Mouse (Mus musculus) c-Kit-positive CD71-positive TER-119-positive erythroid progenitor cells, embryonic 14.5 days (primary cell): ENCODE data around the gene Mettl26.

Source experiments
- DNase-seq: peaks from one replicate; pipeline ENCODE4 v3.0.0-alpha.2; 2013; ENCODE audit warnings: low spot score

Gene Mettl26

DNA sequence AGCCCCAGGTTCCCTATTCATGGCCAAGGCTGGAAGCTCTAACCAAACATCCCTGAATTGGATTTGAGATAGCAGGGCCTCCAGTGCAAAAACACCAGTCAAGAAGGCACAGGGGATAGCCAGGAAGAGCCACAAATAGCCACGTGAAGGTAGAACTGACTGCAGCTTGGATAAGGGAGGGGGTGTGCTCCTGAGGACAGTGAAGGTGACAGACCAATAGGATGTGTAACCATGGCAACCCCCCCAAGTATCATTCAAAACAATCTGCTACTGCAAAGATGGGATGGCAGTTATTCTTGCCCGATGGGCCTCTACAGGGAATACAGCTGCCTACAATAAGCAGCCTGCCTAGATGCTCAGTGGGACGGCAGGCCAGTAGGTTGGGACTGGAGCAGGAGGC, 37.3 kb upstream of the Mettl26 start:
- no peak for DNase-seq

DNA sequence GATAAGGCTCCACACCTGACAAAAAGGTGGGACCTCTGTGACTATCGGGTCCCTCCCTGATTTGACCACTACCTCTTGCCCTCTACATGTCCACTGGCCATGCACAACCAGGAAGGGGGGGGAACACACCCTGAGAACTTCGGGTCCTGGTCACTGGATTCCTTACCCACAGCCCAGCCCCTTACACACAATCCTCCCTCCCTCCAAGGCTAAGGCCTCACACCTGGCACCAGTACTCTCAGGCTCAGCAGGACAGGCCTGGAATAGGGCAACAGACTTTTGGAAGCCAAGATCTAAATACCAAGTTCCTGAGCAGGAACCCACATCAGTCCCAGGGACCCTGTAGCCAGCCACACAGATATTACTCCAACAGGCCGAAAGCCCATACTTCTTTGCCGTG, 36.0 kb upstream of the Mettl26 start:
- DNase-seq = no peak

DNA sequence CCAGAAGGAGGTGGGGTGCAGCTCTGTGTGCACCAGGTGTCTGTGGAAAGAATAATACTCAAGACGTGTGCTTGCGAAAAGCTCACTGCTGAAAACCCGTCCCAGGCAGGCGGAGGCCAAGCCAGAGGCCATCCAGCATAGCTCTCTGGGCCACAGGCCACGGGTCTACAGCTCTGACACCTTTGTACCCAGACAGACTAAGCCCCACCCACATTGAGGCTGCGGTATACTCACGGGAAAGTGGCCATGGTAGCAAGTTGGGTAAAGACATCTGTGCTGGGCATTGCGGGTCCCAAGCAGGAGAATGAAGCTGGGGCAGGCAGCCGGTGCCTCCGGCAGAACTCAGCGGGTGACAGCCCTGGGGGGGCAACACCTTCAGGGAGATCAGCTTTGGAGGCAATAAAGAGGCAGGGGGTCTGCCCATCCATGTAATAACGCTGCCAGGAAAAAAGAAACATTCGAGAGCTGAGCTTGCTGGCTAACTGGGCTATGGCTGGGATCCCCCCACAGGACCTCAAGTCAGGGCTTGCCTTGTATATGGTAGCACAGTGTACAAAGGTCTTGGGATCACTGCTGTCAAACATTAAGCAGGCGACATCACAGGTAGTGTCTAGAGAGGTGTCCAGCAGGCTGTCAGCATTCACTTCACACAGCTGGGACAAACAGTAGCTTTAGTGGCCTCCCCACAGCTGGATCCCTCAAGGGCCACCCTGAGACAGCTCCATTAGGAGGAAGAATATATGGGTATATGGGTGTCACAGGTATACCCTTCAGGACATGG, 35.2 kb upstream of the Mettl26 start:
- no peak for DNase-seq

GRCm38 (mm10) chr17:25840519-25840918, 34.4 kb upstream of the Mettl26 start:
- DNase-seq = no peak

DNA sequence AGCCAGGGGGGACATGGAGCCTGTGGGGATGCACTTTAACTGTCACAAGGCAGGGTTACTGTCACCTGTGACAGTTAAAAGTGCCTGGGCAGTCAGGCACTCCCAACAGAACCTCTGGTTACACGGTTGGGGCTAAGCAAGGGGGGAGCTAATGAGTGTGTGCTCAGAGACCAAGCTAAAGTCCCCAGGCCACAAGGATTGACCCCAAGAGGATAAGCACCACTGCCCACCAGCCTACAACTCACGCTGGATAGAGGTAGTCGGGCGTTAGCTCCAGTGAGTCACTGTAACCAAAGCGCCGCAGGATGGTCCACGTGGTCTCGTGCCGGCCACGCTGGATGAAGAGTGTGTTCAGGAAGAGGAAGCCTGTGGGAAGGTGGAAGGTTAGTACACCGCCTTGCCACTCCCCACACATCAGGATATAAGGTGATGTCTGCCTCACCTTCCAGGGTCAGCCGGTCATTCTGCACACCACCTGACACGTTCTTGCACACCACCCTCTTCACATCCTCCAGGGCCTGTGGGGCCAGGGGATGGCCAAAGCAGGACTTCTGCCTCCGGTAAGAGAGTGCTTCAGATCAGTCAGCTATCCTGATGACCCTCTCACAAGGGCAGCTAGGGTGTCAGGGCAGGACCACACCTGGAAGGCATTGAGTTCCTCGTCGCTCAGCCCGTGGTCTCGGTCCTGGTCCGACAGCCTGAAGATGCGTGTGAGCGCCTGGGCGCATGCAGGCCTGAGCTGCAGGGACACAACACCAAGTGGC, 33.6 kb upstream of the Mettl26 start, which contains the start of gene Gm20683:
Gene Gm20683 (minus strand): TSS at position 647 of the 764 bp plus-strand sequence.
- DNase-seq = no peak

DNA sequence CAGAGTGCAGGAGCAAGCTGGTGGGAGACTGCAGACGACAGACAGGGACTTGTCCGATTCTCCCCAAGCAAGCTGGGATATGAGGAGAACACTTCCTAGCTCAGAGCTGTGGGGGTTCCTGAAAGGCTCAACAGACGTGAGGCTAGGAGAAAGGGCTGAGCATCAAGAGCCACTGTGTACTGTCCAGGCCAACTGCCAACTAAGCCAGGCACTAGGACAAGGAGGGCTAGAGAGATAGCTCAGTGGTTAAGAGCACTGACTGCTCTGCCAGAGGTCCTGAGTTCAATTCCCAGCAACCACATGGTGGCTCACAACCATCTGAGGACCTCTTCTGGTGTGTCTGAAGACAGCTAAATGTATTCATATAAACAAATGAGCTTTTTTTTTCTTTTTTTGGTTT, 32.4 kb upstream of the Mettl26 start:
- DNase-seq = no peak

- no peak for DNase-seq
Observed at GRCm38 (mm10) chr17:25843122-25843521, 31.8 kb upstream of the Mettl26 start.

DNA sequence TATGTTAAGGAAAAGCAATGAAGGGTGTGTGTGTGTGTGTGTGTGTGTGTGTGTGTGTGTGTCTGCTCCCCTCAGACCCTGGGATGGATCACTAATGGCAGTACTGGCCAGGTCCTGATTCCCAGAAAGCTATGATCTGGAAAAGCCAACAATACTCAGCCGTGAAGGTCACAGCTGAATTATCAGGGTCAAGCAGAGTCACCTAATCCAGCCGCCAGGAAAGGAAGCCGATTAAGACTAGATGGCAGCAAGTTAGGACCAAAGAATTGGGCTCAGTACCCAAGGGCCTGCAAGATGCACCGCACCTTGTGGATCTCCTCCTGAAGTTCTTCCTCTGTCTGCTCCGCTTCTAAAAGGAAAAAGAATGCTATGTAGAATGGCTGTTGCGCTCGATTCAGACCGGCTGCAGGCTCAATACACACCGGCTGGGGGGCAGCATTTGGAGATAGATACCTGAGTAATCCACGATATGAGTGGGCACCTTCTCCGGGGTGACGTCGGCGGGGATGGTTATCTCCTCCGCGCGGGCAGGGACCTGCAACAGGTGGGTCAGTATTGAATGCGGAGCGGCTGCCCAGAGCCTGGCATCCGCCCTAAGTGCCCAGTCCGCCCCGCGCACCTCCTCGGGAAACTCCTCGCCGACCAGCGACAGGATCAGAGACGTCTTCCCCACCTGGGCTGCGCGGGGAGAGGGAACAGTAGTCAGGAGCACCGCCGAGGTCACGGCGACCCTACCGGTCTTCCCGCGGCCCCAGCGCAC, 31.1 kb upstream of the Mettl26 start:
- no peak for DNase-seq

GRCm38 (mm10) chr17:25844396-25844901, 30.4 kb upstream of the Mettl26 start, which contains the start of gene Rhot2:
Gene Rhot2, minus strand, starts transcription at chr17:25844851.
- DNase-seq = peak; percentile 90

DNA sequence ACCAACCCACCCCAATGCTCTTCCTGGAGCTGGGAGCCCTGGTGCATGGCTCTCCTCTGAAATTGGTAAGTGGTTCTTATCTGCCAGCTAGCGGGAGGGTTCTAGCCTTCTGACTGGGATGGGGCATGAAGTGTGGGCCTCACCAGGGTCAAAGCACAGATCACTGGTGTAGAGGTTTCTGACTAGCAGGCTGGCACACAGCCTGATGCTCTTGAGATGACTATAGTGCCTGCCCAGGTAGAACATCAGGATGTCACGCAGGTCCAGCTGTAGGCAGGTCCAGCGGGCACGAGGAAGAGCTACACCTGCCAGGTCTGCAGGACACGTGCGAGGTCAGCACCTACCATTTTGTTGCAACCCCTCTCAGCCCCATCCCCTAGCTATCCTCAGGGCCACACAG, 14.6 kb upstream of the Mettl26 start:
- no peak for DNase-seq

- DNase-seq = peak; percentile 85
Observed at GRCm38 (mm10) chr17:25860832-25861703, 13.8 kb upstream of the Mettl26 start, which contains the start of gene Wdr90. Gene Wdr90, minus strand, starts transcription at chr17:25861501.

- no peak for DNase-seq
Observed at GRCm38 (mm10) chr17:25861704-25862612, 12.9 kb upstream of the Mettl26 start.

DNA sequence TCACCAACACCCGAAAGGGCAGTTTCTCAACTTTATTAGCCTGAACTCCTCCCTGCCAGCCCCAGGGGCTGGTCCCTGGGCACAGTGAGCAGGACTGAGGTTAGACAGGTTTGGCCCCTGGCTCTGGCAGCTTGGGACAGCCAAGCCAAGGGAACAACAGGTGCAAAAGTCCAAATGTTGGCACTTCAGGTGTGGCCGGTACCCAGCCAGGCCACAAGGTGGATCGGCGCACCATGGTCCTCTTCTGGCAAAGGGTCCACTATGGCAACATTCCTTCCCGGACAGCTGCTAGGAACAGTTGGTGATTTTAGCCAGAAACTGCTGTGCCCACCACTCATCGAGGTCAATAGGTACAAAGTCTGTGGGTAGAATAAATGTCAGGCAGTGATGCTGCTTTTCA, 11.2 kb upstream of the Mettl26 start:
- DNase-seq = no peak

DNA sequence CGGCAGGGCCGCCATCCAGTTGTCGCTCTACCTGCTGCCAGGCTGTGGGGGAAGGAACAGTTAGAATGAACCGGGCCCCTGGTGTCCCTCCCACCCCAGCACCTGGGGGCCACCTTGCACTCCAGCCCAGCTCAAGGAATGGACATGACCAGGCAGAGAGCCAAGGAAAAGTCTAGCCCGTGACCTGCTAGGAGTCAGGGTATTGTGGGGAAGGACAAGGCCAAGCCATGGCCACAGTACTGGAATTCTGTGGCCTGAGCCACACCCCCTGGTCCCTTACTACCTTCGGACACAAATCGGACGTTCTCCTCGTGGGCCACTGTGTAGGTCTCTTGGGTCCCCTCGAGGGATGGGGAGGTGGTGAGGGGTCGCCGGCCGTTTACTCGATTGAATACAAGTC, 10.6 kb upstream of the Mettl26 start:
- DNase-seq = no peak

DNA sequence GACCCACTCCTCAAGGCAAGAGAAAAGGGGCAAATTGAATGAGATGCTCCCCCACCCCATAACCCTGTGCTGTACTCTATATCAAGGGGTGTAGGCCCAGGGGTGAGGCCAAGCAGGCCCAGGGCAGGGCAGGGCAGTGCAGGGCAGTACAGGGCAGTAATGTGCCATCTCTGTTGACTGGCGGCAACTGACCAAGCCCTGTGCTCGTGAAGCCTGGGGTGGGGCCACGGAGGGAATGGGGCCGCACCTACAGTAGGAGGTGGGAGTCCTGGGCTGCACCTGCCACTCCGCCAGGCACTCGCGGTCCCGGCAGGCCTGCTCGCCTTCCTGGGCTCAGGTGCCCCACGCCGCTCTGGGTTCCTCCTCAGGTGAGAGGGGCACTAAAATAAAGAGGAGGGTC, 9.6 kb upstream of the Mettl26 start:
- DNase-seq = no peak

DNA sequence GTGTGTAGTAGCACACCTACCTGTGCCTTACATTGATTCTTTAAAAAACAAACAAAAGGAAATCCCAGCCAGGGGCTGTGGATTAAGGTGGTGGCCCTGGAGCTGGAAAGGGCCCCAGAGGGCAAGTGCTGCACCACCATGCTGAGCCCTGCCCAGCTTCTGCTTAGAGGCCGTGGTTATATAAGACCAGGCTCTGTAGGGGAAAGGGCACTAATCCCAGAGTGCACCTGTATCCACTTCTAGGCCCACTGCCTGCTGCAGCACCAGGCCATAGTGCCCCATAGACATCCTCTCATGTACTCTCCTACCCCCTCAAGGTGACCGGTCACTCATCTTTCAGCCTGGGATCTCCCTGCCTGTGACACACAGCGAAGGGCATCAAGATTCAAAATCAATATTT, 8.7 kb upstream of the Mettl26 start:
- DNase-seq = no peak

DNA sequence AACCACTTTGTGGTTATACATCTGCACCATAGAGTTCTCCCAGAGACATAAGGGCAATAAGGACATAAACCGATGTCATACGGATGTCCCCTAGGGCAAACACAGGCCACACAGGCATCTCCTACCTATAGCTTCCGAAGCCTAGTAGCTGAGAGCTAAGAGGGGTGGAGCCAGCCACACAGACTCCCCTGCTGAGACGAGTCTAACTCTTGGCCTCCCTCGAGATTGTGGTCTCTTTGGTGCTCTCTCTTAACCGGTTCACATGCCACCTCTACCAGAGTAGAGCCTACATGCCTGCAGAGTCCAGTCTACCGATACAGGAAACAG, 7.4 kb upstream of the Mettl26 start:
- DNase-seq = peak; percentile 41

DNA sequence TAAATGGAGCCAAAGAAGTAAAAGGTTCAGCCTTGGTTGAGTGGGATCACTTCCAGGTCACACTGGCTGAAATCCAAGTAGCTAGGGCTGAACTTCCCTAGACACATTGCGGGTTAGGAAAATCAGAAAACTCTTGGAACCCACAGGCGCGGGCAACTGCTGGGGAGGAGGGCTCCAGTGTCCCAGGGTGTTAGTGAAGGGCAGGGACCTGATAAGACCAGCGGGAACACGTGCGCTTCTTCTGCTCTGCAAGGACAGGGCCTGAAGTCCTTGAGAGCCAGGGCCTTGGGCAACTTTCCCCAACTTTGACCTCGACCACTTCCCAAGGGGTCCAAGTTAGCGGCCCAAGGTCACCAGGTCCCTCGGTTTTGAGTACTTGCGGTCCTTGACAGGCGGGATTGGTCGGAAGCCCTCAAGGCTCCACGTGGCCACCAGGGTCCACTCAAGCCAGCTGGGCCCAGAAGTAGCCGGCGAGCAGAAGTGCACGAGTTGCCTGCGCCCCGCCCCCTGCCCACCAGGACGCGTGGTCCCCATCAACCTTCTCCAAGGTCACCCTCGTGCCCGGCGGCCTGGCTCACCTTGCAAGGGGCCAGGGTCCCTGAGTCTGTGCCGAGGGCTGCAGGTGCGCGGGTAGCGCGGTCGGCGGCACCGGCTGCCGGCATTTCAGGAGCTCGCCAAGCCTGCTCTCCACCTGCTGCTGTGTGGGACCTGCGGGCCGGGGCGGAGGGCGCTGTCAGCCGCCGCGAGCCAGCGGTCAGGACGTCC, 6.9 kb upstream of the Mettl26 start:
- DNase-seq = peak; percentile 39

DNA sequence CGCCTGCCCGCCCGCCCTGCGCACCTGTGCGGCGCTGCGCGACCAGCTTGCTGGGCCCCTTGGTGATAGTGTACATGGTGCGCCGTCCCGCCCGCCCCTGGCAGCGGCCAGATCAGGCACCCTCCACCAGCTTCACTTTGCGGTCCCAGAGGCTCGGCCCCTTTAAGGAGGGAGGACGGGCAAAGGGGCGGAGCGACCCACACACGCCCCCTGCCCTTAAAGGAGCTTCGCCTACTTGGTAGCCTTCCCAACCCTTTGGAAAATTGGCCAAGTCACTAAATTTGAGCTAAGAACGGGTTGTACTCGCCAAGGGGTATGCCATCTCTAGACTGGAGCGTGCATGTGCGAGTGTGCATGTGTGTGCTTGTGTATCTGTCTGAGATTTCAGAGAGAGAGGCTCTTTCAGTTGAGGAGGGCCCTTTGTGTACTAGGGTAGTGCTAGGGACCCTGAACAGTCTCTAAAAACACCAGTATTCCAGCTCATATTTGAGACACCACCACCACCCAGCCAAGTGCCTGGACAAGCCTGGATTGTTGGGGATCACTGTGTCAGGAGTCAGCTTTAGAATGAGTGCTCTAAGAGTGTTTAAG, 6.2 kb upstream of the Mettl26 start, which contains the start of gene Mcrip2:
Gene Mcrip2 (minus strand): TSS at position 164 of the 591 bp plus-strand sequence.
- DNase-seq = peak; percentile 30
